Mouse (Mus musculus) skeletal muscle tissue, adult 2 months (tissue): ENCODE results near the gene Gm6902.
"Not testable (repeated sequence)": the region's sequence is repeated elsewhere in the genome, so short reads cannot be mapped to it uniquely, and the experiment has no call there.

ENCODE experiments used
- DNase-seq: peaks from one replicate; pipeline ENCODE4 v3.0.0-alpha.2; 2012; ENCODE audit warnings: low read depth, low spot score

Gene Gm6902

GRCm38 (mm10) chr7:23278800-23279199, at the start of gene Gm6902:
Gene Gm6902, minus strand, starts transcription at chr7:23278900.
- not testable (repeated sequence) for DNase-seq

GRCm38 (mm10) chr7:23300892-23301291, 22.2 kb upstream of the Gm6902 start, which contains the start of gene Nlrp4e:
Gene Nlrp4e, plus strand, starts transcription at chr7:23301192.
- DNase-seq = not testable (repeated sequence)

- DNase-seq = not testable (repeated sequence)
These were observed 27.1 kb downstream of the Gm6902 start, which contains the start of gene Vmn1r166 for GRCm38 (mm10) chr7:23251582-23251981. Gene Vmn1r166, minus strand, starts transcription at chr7:23251682.
